Mouse (Mus musculus) neural tube, embryonic 15.5 days (tissue): ENCODE results near the gene Ap2b1. TPM values are rescaled to one million over a fixed set of nuclear protein-coding genes. Genes with fewer than 3 reads are reported as not detected.
A peak's percentile ranks its signal among the peaks of the same experiment; 100 is the strongest.

Experiments used
- ATAC-seq: fragments of 200-750 bp; cut with Nextera tagmentation; 2 replicates; pipeline ENCODE4 v1.8.0; 2017; ENCODE audit warnings: mild to moderate bottlenecking, moderate TSS enrichment, moderate library complexity; ENCODE audit not compliant: low FRiP score
- H3K27ac ChIP-seq: fragments of 300-500 bp; sonication (generic); replicated peaks from 2 replicates; pipeline ENCODE4 v1.5.1; 2015; ENCODE audit warnings: mild to moderate bottlenecking, inconsistent platforms
- H3K27me3 ChIP-seq: fragments of 300-500 bp; sonication (generic); replicated peaks from 2 replicates; pipeline ENCODE4 v1.6.1; 2015; ENCODE audit warnings: inconsistent platforms
- H3K36me3 ChIP-seq: fragments of 300-500 bp; sonication (generic); 2 replicates; pipeline ENCODE4 v1.6.1; 2015; ENCODE audit warnings: inconsistent platforms
- H3K4me1 ChIP-seq: fragments of 300-500 bp; sonication (generic); 2 replicates; pipeline ENCODE4 v1.6.1; 2015; ENCODE audit warnings: inconsistent platforms
- H3K4me2 ChIP-seq: fragments of 300-500 bp; sonication (generic); 2 replicates; pipeline ENCODE4 v1.6.1; 2015; ENCODE audit warnings: inconsistent platforms, mild to moderate bottlenecking, moderate library complexity
- H3K4me3 ChIP-seq: fragments of 300-500 bp; sonication (generic); replicated peaks from 2 replicates; pipeline ENCODE4 v1.5.1; 2015; ENCODE audit warnings: mild to moderate bottlenecking, inconsistent platforms
- H3K9ac ChIP-seq: fragments of 300-500 bp; sonication (generic); replicated peaks from 2 replicates; pipeline ENCODE4 v1.6.1; 2015; ENCODE audit warnings: mild to moderate bottlenecking, inconsistent platforms
- H3K9me3 ChIP-seq: fragments of 300-500 bp; sonication (generic); replicated peaks from 2 replicates; pipeline ENCODE4 v1.6.1; 2016; ENCODE audit warnings: inconsistent platforms
- WGBS: fragments of 180-500 bp; shearing (Covaris S2); methylation state at CpG from one replicate; pipeline ENCODE4 v1.1.7; 2015; ENCODE audit warnings: mixed read lengths; 5-methylcytosine and 5-hydroxymethylcytosine counted together
- polyA plus RNA-seq: library from polyadenylated mRNA; unstranded; fragments of >200 nt; fragmentation: Nextera tagmentation; extraction: Ambion mirVana; gene quantifications from 2 replicates; pipeline ENCODE4 v1.2.1, GENCODE M21; 2015

Ap2b1 gene
- polyA plus RNA-seq, 1 experiment from 2014 or later = 101 TPM

DNA sequence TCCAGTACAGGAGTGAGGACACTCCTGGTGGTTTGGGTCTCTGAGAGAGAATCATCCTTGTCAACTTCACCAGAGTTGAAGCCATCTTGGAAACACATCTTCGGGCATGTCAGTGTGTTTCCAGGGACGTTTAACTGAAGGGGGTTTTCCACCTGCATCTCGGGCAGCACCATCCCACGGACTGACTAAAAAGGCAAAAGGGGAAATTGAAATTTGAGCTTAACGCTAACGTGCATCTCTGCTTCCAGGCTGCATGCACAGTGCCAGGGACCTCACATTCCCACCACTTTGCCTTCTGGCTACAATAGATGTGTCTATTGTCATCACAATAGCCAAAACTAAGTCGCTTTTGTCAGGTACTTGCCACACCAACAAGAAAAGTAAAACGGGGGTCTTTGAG is 109.4 kb downstream of the Ap2b1 start:
- Histone ChIP-seq H3K27ac (no peak overlapping the region), H3K4me1 (peaks cover 26% of the 10 kb centered on the region), H3K27me3 (no peaks in the 10 kb centered on the region), H3K36me3 (peaks cover 11% of the 10 kb centered on the region), H3K4me2 (no peak overlapping the region), H3K4me3 (no peak overlapping the region), H3K9ac (no peak overlapping the region), H3K9me3 (no peaks in the 10 kb centered on the region)
- 49% methylated on average over 8 of the region's 8 CpGs for WGBS
- ATAC-seq = no peak

- Histone ChIP-seq H3K27me3 (no peaks in the 10 kb centered on the region), H3K9me3 (no peaks in the 10 kb centered on the region), H3K27ac (peak within 1 kb of the TSS; percentile 76), H3K9ac (peak within 1 kb of the TSS; percentile 95), H3K4me2 (peak within 1 kb of the TSS; percentile 92), H3K4me3 (peak within 1 kb of the TSS; percentile 88), H3K4me1 (peaks cover 26% of the 10 kb centered on the region), H3K36me3 (peaks cover 3% of the 10 kb centered on the region; the same call in 1 of the 2 replicates)
- ATAC-seq = peak; percentile 89
- WGBS = under 1% methylated on average over 13 of the region's 44 CpGs
Observed at GRCm38 (mm10) chr11:83409087-83409754, 110.4 kb downstream of the Ap2b1 start, which contains the start of gene Rasl10b. Gene Rasl10b (plus strand): TSS chr11:83409137.

GRCm38 (mm10) chr11:83409792-83410291 is 111.0 kb downstream of the Ap2b1 start:
- H3K4me2 ChIP-seq = peak overlapping the region; percentile 92
- H3K27ac ChIP-seq = peak overlapping the region; percentile 76
- H3K4me1 ChIP-seq = peaks cover 26% of the 10 kb centered on the region
- H3K36me3 ChIP-seq = no peaks in the 10 kb centered on the region
- peak overlapping the region; percentile 95 for H3K9ac ChIP-seq
- WGBS = 2% methylated on average over 29 of the region's 40 CpGs
- no peaks in the 10 kb centered on the region for H3K27me3 ChIP-seq
- no peaks in the 10 kb centered on the region for H3K9me3 ChIP-seq
- ATAC-seq = peak; percentile 54
- peak overlapping the region; percentile 88 for H3K4me3 ChIP-seq

DNA sequence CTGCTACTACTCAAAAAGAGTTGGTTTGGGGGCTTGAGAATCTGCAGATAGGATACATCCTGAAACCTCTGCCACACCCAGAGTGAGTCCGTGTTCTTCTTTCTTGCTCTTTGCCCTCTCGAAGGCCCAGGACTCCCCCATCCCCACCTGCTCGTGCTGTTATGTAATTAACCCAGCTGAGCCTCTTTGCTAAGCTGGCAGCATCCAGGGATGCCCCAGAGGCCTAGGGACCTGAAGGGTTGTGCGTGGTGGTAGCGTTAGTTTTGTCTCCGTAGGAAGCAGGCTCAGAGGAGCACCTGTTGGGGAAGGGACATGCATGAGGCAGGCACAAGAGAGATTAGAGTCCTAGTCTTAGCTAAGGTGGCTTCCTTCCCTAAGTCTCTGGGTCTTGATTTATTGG is 111.7 kb downstream of the Ap2b1 start:
- ATAC-seq = no peak
- WGBS = 22% methylated on average over 6 of the region's 6 CpGs
- no peaks in the 10 kb centered on the region for H3K27me3 ChIP-seq

GRCm38 (mm10) chr11:83417080-83417479 is 118.3 kb downstream of the Ap2b1 start:
- WGBS = 21% methylated on average over 5 of the region's 5 CpGs
- H3K4me3 ChIP-seq = no peak overlapping the region
- peaks cover 32% of the 10 kb centered on the region for H3K27me3 ChIP-seq

More for the DNA sequence above, 111.7 kb downstream of the Ap2b1 start:
- no peaks in the 10 kb centered on the region for H3K36me3 ChIP-seq
- no peaks in the 10 kb centered on the region for H3K9me3 ChIP-seq
- H3K27ac ChIP-seq = no peak overlapping the region
- peaks cover 26% of the 10 kb centered on the region for H3K4me1 ChIP-seq
- H3K9ac ChIP-seq = peak overlapping the region; percentile 95
- peak overlapping the region; percentile 92 for H3K4me2 ChIP-seq
- H3K4me3 ChIP-seq = peak overlapping the region; percentile 88

DNA sequence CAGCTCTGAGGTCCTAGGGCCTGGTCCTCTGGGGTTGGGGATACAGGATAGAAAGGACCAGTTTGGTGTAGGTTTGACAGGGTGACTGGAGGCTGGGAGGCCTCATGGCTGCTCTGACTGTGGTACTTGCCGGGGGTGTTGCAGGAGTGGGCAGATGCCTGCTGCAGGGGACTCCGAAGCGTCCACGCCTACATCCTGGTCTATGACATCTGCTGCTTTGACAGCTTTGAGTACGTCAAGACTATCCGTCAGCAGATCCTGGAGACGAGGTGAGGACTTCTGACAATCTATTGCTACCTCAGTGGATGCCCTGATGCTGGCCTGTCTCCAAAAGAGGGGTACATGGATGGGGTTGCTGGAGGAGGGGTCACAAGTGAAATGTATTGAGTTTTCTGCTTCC is 118.9 kb downstream of the Ap2b1 start:
- Histone ChIP-seq H3K9ac (no peak overlapping the region), H3K4me3 (no peak overlapping the region), H3K36me3 (no peaks in the 10 kb centered on the region), H3K27ac (no peak overlapping the region), H3K27me3 (peaks cover 35% of the 10 kb centered on the region), H3K9me3 (no peaks in the 10 kb centered on the region), H3K4me1 (peaks cover 25% of the 10 kb centered on the region), H3K4me2 (no peak overlapping the region)
- 83% methylated on average over 7 of the region's 7 CpGs for WGBS
- ATAC-seq = no peak

More at GRCm38 (mm10) chr11:83417080-83417479, 118.3 kb downstream of the Ap2b1 start:
- ATAC-seq = no peak
- Histone ChIP-seq H3K4me1 (peaks cover 25% of the 10 kb centered on the region), H3K4me2 (no peak overlapping the region), H3K9ac (no peak overlapping the region), H3K36me3 (no peaks in the 10 kb centered on the region), H3K27ac (no peak overlapping the region), H3K9me3 (no peaks in the 10 kb centered on the region)

DNA sequence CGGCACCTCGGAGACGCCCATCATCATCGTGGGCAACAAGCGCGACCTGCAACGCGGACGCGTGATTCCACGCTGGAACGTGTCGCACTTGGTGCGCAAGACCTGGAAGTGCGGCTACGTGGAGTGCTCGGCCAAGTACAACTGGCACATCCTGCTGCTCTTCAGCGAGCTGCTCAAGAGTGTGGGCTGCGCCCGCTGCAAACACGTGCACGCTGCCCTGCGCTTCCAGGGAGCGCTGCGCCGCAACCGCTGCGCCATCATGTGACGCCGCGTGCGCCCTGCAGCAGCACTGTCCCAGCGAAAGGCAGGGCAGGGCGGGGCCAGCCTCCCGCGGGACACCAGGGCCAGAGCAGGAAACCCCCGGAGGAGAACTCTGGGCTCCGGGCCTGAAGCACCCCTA is 119.7 kb downstream of the Ap2b1 start:
- 0 out of 2 replicates have a peak, but pooled peaks have one; percentile 54 for ATAC-seq
- 7% methylated on average over 38 of the region's 38 CpGs for WGBS
- H3K27me3 ChIP-seq = peaks cover 35% of the 10 kb centered on the region
- H3K9ac ChIP-seq = no peak overlapping the region
- H3K4me3 ChIP-seq = peak overlapping the region; percentile 17
- H3K36me3 ChIP-seq = no peaks in the 10 kb centered on the region
- H3K27ac ChIP-seq = no peak overlapping the region
- peak overlapping the region; percentile 47 for H3K4me2 ChIP-seq
- no peaks in the 10 kb centered on the region for H3K9me3 ChIP-seq
- peaks cover 25% of the 10 kb centered on the region for H3K4me1 ChIP-seq

GRCm38 (mm10) chr11:83420338-83420737 is 121.5 kb downstream of the Ap2b1 start:
- no peak overlapping the region for H3K27ac ChIP-seq
- no peaks in the 10 kb centered on the region for H3K9me3 ChIP-seq
- ATAC-seq = no peak
- peaks cover 35% of the 10 kb centered on the region for H3K27me3 ChIP-seq
- no peaks in the 10 kb centered on the region for H3K36me3 ChIP-seq
- H3K4me3 ChIP-seq = no peak overlapping the region
- no peak overlapping the region for H3K9ac ChIP-seq
- peaks cover 25% of the 10 kb centered on the region for H3K4me1 ChIP-seq
- H3K4me2 ChIP-seq = no peak overlapping the region
- WGBS = 36% methylated on average over 4 of the region's 4 CpGs

DNA sequence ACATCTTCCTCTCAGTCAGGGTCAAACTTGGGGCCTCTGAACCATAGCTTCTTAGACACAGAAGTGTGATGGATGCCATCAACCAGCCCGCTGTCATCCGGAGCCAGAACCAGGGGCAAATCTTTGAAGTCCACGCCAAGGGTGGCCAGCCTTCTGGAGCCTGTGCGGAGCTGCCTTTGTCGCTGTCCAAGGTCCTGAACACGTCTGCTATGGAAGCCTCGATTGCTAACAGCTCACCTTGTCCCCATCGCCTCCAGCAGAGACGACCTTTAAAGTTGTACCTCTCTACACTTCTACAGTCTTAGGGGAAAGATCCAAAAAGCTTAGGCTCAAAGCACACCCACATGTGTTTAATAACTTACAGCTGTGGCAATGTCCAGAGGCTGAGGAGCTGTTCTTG is 122.5 kb downstream of the Ap2b1 start:
- ATAC-seq = no peak
- H3K4me3 ChIP-seq = no peak overlapping the region
- no peak overlapping the region for H3K9ac ChIP-seq
- H3K27me3 ChIP-seq = peaks cover 44% of the 10 kb centered on the region
- 6% methylated on average over 9 of the region's 9 CpGs for WGBS
- no peak overlapping the region for H3K4me2 ChIP-seq
- H3K27ac ChIP-seq = no peak overlapping the region
- peaks cover 21% of the 10 kb centered on the region for H3K4me1 ChIP-seq
- no peaks in the 10 kb centered on the region for H3K9me3 ChIP-seq
- no peaks in the 10 kb centered on the region for H3K36me3 ChIP-seq

- peak; percentile 68; the same call in 1 of the 2 replicates for ATAC-seq
- Histone ChIP-seq H3K9me3 (no peaks in the 10 kb centered on the region), H3K27ac (no peak overlapping the region), H3K4me2 (no peak overlapping the region), H3K4me1 (no peaks in the 10 kb centered on the region), H3K36me3 (no peaks in the 10 kb centered on the region), H3K27me3 (peaks cover 42% of the 10 kb centered on the region), H3K4me3 (no peak overlapping the region), H3K9ac (no peak overlapping the region)
- WGBS = 11% methylated on average over 8 of the region's 8 CpGs
Observed at GRCm38 (mm10) chr11:83424681-83425080, 125.9 kb downstream of the Ap2b1 start.

DNA sequence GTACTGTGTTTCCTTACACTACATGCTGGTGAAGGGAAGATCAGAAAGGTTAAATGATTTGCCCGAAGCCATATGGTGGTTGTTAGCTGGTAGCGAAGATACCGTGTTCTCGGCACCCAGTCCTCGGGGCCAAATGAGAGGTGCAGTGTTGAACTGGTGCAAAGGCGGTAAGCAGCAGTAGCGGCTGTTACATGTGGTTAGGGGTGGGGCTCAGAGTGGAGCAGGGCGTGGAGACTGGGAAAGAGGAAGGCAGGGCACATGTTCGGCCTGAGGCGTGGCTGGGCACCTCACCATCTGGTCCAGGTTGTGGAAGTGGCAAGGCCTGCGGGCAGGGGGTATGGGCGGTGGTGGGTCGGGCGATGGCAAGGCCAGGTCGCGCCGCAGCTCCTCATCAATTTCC is 128.1 kb downstream of the Ap2b1 start:
- 41% methylated on average over 17 of the region's 17 CpGs for WGBS
- no peaks in the 10 kb centered on the region for H3K9me3 ChIP-seq
- H3K4me2 ChIP-seq = peak overlapping the region; percentile 39
- H3K9ac ChIP-seq = no peak overlapping the region
- peaks cover 30% of the 10 kb centered on the region for H3K27me3 ChIP-seq
- H3K27ac ChIP-seq = no peak overlapping the region
- ATAC-seq = no peak
- no peaks in the 10 kb centered on the region for H3K36me3 ChIP-seq
- H3K4me3 ChIP-seq = 0 out of 2 replicates have a peak overlapping the region, but pooled peaks have one; percentile 8
- no peaks in the 10 kb centered on the region for H3K4me1 ChIP-seq

DNA sequence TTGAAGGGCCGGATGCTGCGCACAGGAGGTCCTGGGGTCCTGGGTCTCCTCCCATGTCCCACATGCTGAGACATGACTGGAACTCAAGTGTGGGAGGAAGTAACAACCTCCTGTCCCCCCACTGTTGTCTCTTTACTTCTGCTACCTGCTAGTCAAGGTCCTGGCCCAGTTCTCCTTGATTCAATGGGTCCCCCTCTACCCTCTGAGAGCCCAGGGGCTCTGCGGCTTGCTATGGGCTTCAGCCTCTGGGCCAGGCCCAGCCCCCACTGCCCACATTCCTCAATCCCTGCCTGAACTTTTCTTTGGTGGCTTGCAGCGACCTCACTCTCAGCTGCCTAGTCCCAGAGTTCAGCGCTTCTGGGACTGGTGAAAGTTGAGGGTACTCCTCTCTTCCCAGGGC is 130.5 kb downstream of the Ap2b1 start, which contains the start of gene Gas2l2:
Gene Gas2l2, minus strand, starts transcription at position 101 of the 400 bp plus-strand sequence.
- Histone ChIP-seq H3K27ac (no peak within 1 kb of the TSS), H3K27me3 (peaks cover 26% of the 10 kb centered on the region), H3K4me2 (0 out of 2 replicates have a peak within 1 kb of the TSS, but pooled peaks have one; percentile 11), H3K9ac (no peak within 1 kb of the TSS), H3K9me3 (no peaks in the 10 kb centered on the region), H3K36me3 (no peaks in the 10 kb centered on the region), H3K4me1 (no peaks in the 10 kb centered on the region), H3K4me3 (no peak within 1 kb of the TSS)
- 68% methylated on average over 5 of the region's 5 CpGs for WGBS
- no peak for ATAC-seq
